Mouse (Mus musculus) kidney, adult 2 months (tissue): ENCODE measurements around the gene Cdc42. TPM values are rescaled to one million over a fixed set of nuclear protein-coding genes. Genes with fewer than 3 reads are reported as not detected.
A peak's percentile ranks its signal among the peaks of the same experiment; 100 is the strongest.

Experiments
- DNase-seq: peaks from one replicate; pipeline ENCODE4 v3.0.0; 2021
- H3K27ac ChIP-seq: fragments of 200-500 bp; 2 replicates; pipeline ENCODE4 v1.5.1; 2012; ENCODE audit warnings: low read depth, low read length, control low read depth, inconsistent platforms; ENCODE audit not compliant: insufficient read depth
- H3K27me3 ChIP-seq: fragments of 200-500 bp; replicated peaks from 2 replicates; pipeline ENCODE4 v1.6.1; 2012; ENCODE audit warnings: mild to moderate bottlenecking, moderate library complexity, low read length, inconsistent platforms; ENCODE audit not compliant: control insufficient read depth, insufficient read depth
- H3K36me3 ChIP-seq: fragments of 200-500 bp; 2 replicates; pipeline ENCODE4 v1.6.1; 2012; ENCODE audit warnings: mild to moderate bottlenecking, moderate library complexity, low read length, inconsistent platforms; ENCODE audit not compliant: control insufficient read depth, insufficient read depth
- H3K4me1 ChIP-seq: fragments of 200-500 bp; 2 replicates; pipeline ENCODE4 v1.6.1; 2011; ENCODE audit warnings: low read length; ENCODE audit not compliant: control insufficient read depth, insufficient read depth
- H3K4me3 ChIP-seq: fragments of 200-500 bp; 2 replicates; pipeline ENCODE4 v1.5.1; 2011; ENCODE audit warnings: mild to moderate bottlenecking, low read depth, low read length, control low read depth; ENCODE audit not compliant: insufficient read depth
- CTCF ChIP-seq: fragments of 200-500 bp; conservative IDR thresholded peaks from 2 replicates; pipeline ENCODE4 v1.5.1; 2011; ENCODE audit warnings: low read depth, mild to moderate bottlenecking, control low read depth, low read length, moderate library complexity, mixed read lengths; ENCODE audit not compliant: insufficient read depth, insufficient read length
- POLR2A ChIP-seq: fragments of 200-500 bp; IDR thresholded peaks from one replicate; pipeline ENCODE4 v1.6.1; 2011; ENCODE audit warnings: low read depth, low read length, control low read depth
- WGBS: fragments of 180-500 bp; shearing (Covaris S2); methylation state at CpG from one replicate; pipeline ENCODE4 v1.1.7; 2018; 5-methylcytosine and 5-hydroxymethylcytosine counted together
- polyA plus RNA-seq: library from polyadenylated mRNA; depleted of rRNA; stranded (reverse); fragments of >200 nt; gene quantifications from 2 replicates; pipeline ENCODE4 v1.2.3, GENCODE M21; 2012

The Cdc42 gene
- polyA plus RNA-seq, 1 experiment: 116 TPM

- H3K4me3 ChIP-seq: no peak overlapping the region
- H3K27me3 ChIP-seq: no peaks in the 10 kb centered on the region
- no peak for TF ChIP-seq POLR2A
- TF ChIP-seq CTCF: no peak
- 52% methylated on average over 14 of the region's 14 CpGs for WGBS
- peaks cover 14% of the 10 kb centered on the region; the same call in 1 of the 2 replicates for H3K4me1 ChIP-seq
- no peak for DNase-seq
- no peaks in the 10 kb centered on the region for H3K36me3 ChIP-seq
- H3K27ac ChIP-seq: no peak overlapping the region
These were observed 927 bp upstream of the Cdc42 start for GRCm38 (mm10) chr4:137358291-137359002.

DNA sequence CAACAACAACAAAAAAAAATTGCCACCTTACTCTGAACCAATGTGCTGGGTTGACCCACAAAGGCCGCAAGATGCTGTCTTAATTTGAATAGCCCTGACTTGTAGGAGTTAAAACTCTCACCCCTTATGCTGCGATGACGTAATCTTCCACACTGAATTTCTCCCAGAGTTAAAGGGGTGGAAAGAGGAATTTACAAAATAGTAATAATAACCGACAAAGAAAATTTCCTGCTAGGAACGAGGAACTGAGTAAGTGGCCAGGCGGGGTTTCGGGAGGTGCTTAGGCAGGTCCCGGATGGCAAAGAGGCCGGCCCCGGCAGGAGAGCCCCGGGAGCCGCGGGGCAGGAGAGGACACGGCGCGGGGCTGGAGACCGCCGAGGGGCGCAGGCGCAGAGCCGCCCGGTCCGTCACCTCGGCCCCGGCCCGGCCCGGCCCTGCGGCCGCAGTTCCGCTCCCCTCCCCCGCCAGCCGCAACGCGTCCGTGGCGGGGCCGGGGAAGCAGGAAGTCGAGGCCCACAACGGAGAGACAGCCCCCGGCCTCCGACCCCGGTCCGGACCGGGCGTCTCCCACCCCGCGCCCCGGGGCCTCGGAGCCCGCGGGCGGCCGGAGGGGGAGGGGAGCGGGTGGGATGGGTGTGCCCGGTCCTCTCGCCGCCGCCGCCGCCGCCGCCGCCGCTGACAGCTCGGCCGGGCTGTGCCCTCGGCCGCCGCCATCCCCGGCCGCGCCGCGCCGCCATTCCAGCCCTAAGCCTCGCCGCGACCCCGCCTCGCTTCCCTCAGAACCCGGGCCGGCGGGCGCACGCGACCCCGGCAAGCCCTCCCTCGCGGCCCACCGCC lies 628 bp downstream of the Cdc42 start:
- peaks cover 25% of the 10 kb centered on the region for H3K4me1 ChIP-seq
- no peaks in the 10 kb centered on the region for H3K36me3 ChIP-seq
- H3K4me3 ChIP-seq: peak overlapping the region; percentile 81
- peak; percentile 80 for DNase-seq
- TF ChIP-seq CTCF: no peak
- TF ChIP-seq POLR2A: no peak
- WGBS: under 1% methylated on average over 74 of the region's 90 CpGs
- H3K27me3 ChIP-seq: no peaks in the 10 kb centered on the region
- H3K27ac ChIP-seq: peak overlapping the region; percentile 92

- peaks cover 51% of the 10 kb centered on the region for H3K4me1 ChIP-seq
- DNase-seq: no peak
- H3K27me3 ChIP-seq: no peaks in the 10 kb centered on the region
- H3K36me3 ChIP-seq: no peaks in the 10 kb centered on the region; the same call in 1 of the 2 replicates
- no peak for TF ChIP-seq POLR2A
- TF ChIP-seq CTCF: no peak
- H3K4me3 ChIP-seq: no peak overlapping the region
- H3K27ac ChIP-seq: no peak overlapping the region
These were observed 6.9 kb downstream of the Cdc42 start for GRCm38 (mm10) chr4:137350627-137351026.

- H3K4me1 ChIP-seq: peaks cover 29% of the 10 kb centered on the region
- no peak overlapping the region for H3K4me3 ChIP-seq
- no peaks in the 10 kb centered on the region; the same call in 1 of the 2 replicates for H3K36me3 ChIP-seq
- H3K27me3 ChIP-seq: no peaks in the 10 kb centered on the region
- 83% methylated on average over 1 of the region's 1 CpGs for WGBS
- H3K27ac ChIP-seq: no peak overlapping the region
- no peak for TF ChIP-seq CTCF
- TF ChIP-seq POLR2A: no peak
- DNase-seq: no peak
These were observed 11.7 kb downstream of the Cdc42 start for GRCm38 (mm10) chr4:137345790-137346189.

GRCm38 (mm10) chr4:137345112-137345511 lies 12.4 kb downstream of the Cdc42 start:
- peaks cover 30% of the 10 kb centered on the region for H3K4me1 ChIP-seq
- WGBS: 62% methylated on average over 2 of the region's 2 CpGs
- no peak for TF ChIP-seq POLR2A
- TF ChIP-seq CTCF: no peak
- no peaks in the 10 kb centered on the region for H3K27me3 ChIP-seq
- DNase-seq: no peak
- no peaks in the 10 kb centered on the region; the same call in 1 of the 2 replicates for H3K36me3 ChIP-seq
- no peak overlapping the region for H3K27ac ChIP-seq
- H3K4me3 ChIP-seq: no peak overlapping the region

- Histone ChIP-seq H3K27ac (no peak overlapping the region), H3K4me3 (no peak overlapping the region), H3K27me3 (no peaks in the 10 kb centered on the region), H3K4me1 (peaks cover 33% of the 10 kb centered on the region), H3K36me3 (no peaks in the 10 kb centered on the region; the same call in 1 of the 2 replicates)
- no peak for DNase-seq
- 76% methylated on average over 1 of the region's 1 CpGs for WGBS
- TF ChIP-seq CTCF (no peak), POLR2A (no peak)
These were observed 14.7 kb downstream of the Cdc42 start for GRCm38 (mm10) chr4:137342816-137343215.

DNA sequence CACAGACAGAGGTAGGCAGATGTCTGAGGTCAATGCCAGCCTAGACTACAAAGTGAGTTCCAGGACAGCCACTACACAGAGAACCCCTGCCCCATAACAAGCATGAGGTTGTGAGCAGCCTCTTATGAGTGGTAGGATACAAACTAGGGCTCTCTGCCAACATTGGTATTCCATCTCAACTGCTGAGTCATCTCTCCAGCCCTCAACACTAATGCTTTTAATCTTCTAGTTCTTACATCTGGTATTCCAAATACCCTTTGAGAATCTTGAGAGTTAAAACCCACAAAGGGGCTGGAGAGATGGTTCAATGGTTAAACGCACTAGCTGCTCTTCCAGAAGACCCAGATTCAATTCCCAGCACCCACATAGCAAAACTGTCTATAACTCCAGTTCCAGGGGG lies 18.1 kb downstream of the Cdc42 start:
- no peak for TF ChIP-seq POLR2A
- no peak for TF ChIP-seq CTCF
- no peak overlapping the region for H3K4me3 ChIP-seq
- 72% methylated on average over 1 of the region's 1 CpGs for WGBS
- H3K4me1 ChIP-seq: peaks cover 45% of the 10 kb centered on the region
- no peaks in the 10 kb centered on the region for H3K27me3 ChIP-seq
- H3K36me3 ChIP-seq: peaks cover 3% of the 10 kb centered on the region; the same call in 1 of the 2 replicates
- H3K27ac ChIP-seq: no peak overlapping the region
- peak; percentile 68 for DNase-seq
